Mouse (Mus musculus): ENCODE data around the gene Hpse2. TPM values are rescaled to one million over a fixed set of nuclear protein-coding genes. Genes with fewer than 3 reads are reported as not detected.

Hpse2 gene
- total RNA-seq, 2 experiments from 2014 or later, result 0.53 to 0.57 TPM

DNA sequence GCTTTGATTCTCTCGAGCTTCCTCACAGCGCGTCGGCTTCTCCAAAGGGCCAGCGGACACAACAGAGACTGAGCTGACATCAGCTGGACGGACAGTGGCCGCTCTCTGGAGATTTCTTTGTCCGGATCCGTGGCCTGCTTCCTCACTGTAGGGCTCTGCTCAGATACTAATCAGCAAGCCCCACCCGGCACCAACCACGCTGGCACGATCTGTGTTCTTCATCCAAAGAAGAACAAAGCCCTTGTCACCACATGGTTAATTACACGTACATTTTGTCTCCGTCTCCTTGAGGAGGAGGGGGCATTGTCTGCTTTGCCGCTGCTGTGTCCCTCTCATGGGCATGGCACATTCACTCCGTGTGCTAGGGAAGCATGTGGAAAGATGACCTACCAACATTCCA, 644.9 kb downstream of the Hpse2 start:
- no peak for DNase-seq
- intact Hi-C loops (cut with DNase I), result loop anchor here (5.0 kb wide), 1 partner anchor 226 kb away; the partner anchor contains the start of gene R3hcc1l

- peak in 1 of 2 experiments; percentile 33 for DNase-seq
- intact Hi-C loops (cut with DNase I), result loop anchor here (5.0 kb wide), 1 partner anchor 225 kb away; the partner anchor contains the start of gene R3hcc1l
Observed at GRCm38 (mm10) chr19:42741884-42742283, 646.3 kb downstream of the Hpse2 start.

- intact Hi-C loops (cut with DNase I), result loop anchor here (5.0 kb wide), 1 partner anchor 223 kb away; the partner anchor contains the start of gene R3hcc1l
- DNase-seq, result no peak
Observed at GRCm38 (mm10) chr19:42740163-42740899, 647.8 kb downstream of the Hpse2 start.

DNA sequence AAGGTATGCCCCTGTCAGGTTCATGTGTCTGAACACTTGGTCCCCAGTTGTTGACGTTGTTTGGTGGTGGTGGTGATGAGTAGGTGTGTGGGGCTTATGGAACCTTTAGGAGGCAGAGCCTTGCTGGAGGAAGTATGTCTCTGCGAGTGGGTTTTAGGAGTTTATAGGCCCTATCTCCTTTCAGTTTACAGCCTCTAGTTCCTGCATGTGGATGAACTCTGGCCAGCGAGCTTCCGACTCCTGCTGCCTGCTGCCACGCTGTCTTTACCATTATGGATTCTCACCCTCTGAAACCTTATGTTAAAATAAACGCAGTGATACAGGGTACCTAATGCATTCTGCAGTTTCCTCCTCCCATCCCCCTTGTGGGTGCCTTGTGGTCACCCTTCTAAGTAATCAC, 648.4 kb downstream of the Hpse2 start:
- intact Hi-C loops (cut with DNase I), result loop anchor here (5.0 kb wide), 1 partner anchor 222 kb away; the partner anchor contains the start of gene R3hcc1l
- no peak for DNase-seq

DNA sequence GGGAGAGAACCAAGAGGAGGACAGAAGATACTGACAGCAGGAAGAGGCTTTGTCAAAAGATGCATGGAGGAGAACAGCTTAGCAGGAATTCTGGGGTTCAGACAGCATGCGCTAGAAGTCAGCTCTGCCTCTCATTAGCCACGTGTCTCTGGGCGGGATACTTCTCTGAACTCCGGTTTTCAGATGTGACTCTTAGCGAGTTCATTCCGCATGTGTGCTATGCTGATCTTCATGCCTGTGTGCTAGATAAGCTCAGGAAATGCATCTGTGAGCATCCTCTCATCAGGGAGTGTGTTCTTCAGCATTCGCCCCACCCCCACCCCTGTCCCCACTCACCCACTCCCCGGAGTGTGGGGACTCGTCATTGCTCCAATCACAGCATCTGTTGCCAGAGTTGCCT, 650.4 kb downstream of the Hpse2 start:
- no peak for DNase-seq
- intact Hi-C loops (cut with DNase I), result no loop called here

Other genes with a start within 250 kb of the Hpse2 start
- under 1 TPM; 0.05 to 0.37 TPM for gene Cnnm1, start 52.1 kb upstream of the Hpse2 start, total RNA-seq (2021)
- gene Got1, start 136.2 kb upstream of the Hpse2 start, total RNA-seq (2021), result 100 to 1,000 TPM; 438 to 489 TPM
- not detected for gene Nkx2-3, start 224.0 kb upstream of the Hpse2 start, total RNA-seq (2021)

Measured in heart, postnatal 10 days (tissue).